In the genomic region with DNA sequence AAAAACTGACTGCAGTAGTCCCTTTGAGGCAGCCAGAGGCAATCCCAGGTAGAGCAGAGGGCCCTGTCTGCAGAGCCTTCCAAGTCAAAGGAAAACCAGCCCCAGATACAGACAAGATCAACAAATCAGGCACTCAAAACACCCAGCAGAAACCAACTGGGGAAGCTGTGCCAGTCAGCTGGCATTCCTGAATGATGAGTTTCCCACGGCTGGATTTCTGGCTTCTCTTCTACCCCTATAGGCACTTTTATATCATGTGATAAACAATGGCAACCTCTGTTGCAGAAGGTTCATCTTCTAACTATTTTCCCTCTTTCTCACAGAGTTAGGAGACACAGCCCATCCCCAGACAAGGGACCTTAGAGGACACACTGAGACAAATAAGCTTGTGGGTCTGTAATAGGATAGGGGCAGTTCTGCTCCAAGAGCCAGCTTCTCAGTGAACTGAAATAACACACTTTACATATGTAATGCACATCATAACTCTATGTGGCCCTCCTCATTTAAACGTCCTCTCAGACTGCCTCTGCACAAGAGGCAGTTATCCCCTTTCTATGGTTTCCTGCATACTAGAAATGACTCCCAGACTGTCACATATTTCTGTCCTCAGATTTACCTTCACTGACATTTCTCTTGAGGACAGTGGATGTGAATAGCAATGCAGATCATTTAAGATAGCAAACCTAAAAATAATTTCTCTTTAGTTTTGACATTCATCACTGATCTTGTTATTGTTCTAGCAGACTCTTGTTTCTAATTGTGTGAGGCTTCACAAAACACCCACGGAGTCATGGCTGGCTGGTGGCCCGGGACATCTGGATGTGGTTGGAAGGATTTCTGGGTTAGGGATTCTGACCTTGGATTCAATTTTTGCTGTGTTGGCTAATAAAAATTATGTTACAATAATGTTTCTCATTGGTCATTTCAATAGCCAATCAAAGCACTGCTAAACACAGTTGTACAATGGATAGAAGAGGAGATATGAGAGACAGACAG, we compare ENCODE assay signal across 11 mouse cellular contexts. TPM values are rescaled to one million over a fixed set of nuclear protein-coding genes. Genes with fewer than 3 reads are reported as not detected.
DNase-seq lines count a peak whose midpoint lies in the region; ATAC-seq lines count a peak whose summit lies in the region.
"Had no signal": no experiment of that assay in that cellular context is flagged by ENCODE, and none has a peak within 500 bp of the region (broad histone marks: within the 10 kb centered on the region; RNA-seq: fewer than 3 reads in every experiment).

No protein-coding gene starts in this region.

- no peak overlapping the region for H3K9ac ChIP-seq in hindbrain, embryonic 12.5 days

- H3K4me1 ChIP-seq in hindbrain, embryonic 12.5 days, result no peaks in the 10 kb centered on the region

- DNase-seq in urinary bladder, postnatal 14 days (ENCODE audit: low spot score), result peak; percentile 46
- no peak for DNase-seq in urinary bladder, adult 2 months (ENCODE audit: low spot score)
- peak; percentile 67 for DNase-seq in gastrocnemius, adult 18-20 months (ENCODE audit: low spot score)
- peak; percentile 65 for DNase-seq in kidney, postnatal 10 days
- peak; percentile 50 for DNase-seq in skeletal muscle tissue, adult 2 months (ENCODE audit: low read depth, low spot score)
- DNase-seq in layer of hippocampus, postnatal 14 days (ENCODE audit: low spot score in 2 of 2), result no peak
- DNase-seq: cerebellum, adult 9-11 months; layer of hippocampus, postnatal 36 days had no signal

- no peaks in the 10 kb centered on the region for H3K27me3 ChIP-seq in hindbrain, embryonic 12.5 days

- no peak overlapping the region for H3K27ac ChIP-seq in hindbrain, embryonic 12.5 days

- WGBS in hindbrain, embryonic 12.5 days, result 76% methylated on average over 4 of the region's 4 CpGs

- H3K4me3 ChIP-seq in hindbrain, embryonic 12.5 days, result no peak overlapping the region

- no peaks in the 10 kb centered on the region for H3K36me3 ChIP-seq in hindbrain, embryonic 12.5 days

- H3K9me3 ChIP-seq in hindbrain, embryonic 12.5 days (replicated peaks), result no peaks in the 10 kb centered on the region

- no peak overlapping the region for H3K4me2 ChIP-seq in hindbrain, embryonic 12.5 days (replicated peaks)

- ATAC-seq in hindbrain, embryonic 12.5 days (ENCODE audit: low FRiP score), result no peak

RNA-seq across cellular contexts. Expression of a gene that starts 5.1 kb away (rescaled TPM):
- polyA plus RNA-seq in urinary bladder, adult 2 months (2012; rRNA removed), result 0.01 TPM in 1 of 2 replicates, not detected in the other
- not detected for total RNA-seq in gastrocnemius, adult 18-20 months (2021)
- not detected for total RNA-seq in layer of hippocampus, postnatal 14 days (2021)
- polyA plus RNA-seq in hindbrain, embryonic 12.5 days (2016; fragmentation: Nextera tagmentation; extraction: Ambion mirVana), result not detected in 2 replicates
- total RNA-seq: layer of hippocampus, postnatal 36 days; megakaryocyte, adult 5-6 weeks had no signal
- polyA plus RNA-seq: thymus, postnatal 0 days had no signal

RNA-seq across cellular contexts. Expression of a gene that starts 55.2 kb away (rescaled TPM):
- polyA plus RNA-seq in urinary bladder, adult 2 months (2012; rRNA removed), result not detected in 2 replicates
- total RNA-seq in gastrocnemius, adult 18-20 months (2021), result not detected
- not detected for total RNA-seq in layer of hippocampus, postnatal 14 days (2021)
- polyA plus RNA-seq in hindbrain, embryonic 12.5 days (2016; fragmentation: Nextera tagmentation; extraction: Ambion mirVana), result not detected in 2 replicates
- total RNA-seq: layer of hippocampus, postnatal 36 days; megakaryocyte, adult 5-6 weeks had no signal
- polyA plus RNA-seq: thymus, postnatal 0 days had no signal

RNA-seq across cellular contexts. Expression of a gene that starts 55.3 kb away (rescaled TPM):
- polyA plus RNA-seq in urinary bladder, adult 2 months (2012; rRNA removed), result not detected in 2 replicates
- not detected for total RNA-seq in gastrocnemius, adult 18-20 months (2021)
- total RNA-seq in layer of hippocampus, postnatal 14 days (2021), result not detected
- not detected in 2 replicates for polyA plus RNA-seq in hindbrain, embryonic 12.5 days (2016; fragmentation: Nextera tagmentation; extraction: Ambion mirVana)
- total RNA-seq: layer of hippocampus, postnatal 36 days; megakaryocyte, adult 5-6 weeks had no signal
- polyA plus RNA-seq: thymus, postnatal 0 days had no signal

Comparison
In these comparisons a context has a peak if more than half of its experiments do, and no peak if none do; other contexts are left out.
1. DNase-seq: peak in urinary bladder, postnatal 14 days (single experiment), gastrocnemius, adult 18-20 months (single experiment), kidney, postnatal 10 days (single experiment) and skeletal muscle tissue, adult 2 months (single experiment); none in urinary bladder, adult 2 months (single experiment) and layer of hippocampus, postnatal 14 days (0 of 2).